Mouse (Mus musculus) adipocyte (in vitro differentiated cells): Measurements from ENCODE around the gene Med12l.
"Not testable (repeated sequence)": the region's sequence is repeated elsewhere in the genome, so short reads cannot be mapped to it uniquely, and the experiment has no call there.

Source experiments
- DNase-seq: peaks from one replicate; pipeline ENCODE4 v3.0.0-alpha.2; 2016; ENCODE audit warnings: low spot score

The Med12l gene

GRCm38 (mm10) chr3:59140115-59140514 is 134.5 kb downstream of the Med12l start:
- no peak for DNase-seq

GRCm38 (mm10) chr3:59140941-59141340 is 135.3 kb downstream of the Med12l start:
- DNase-seq = not testable (repeated sequence)

GRCm38 (mm10) chr3:59141507-59142305 is 136.1 kb downstream of the Med12l start:
- DNase-seq = no peak

- DNase-seq = no peak
Observed at GRCm38 (mm10) chr3:59145194-59145593, 139.6 kb downstream of the Med12l start.

GRCm38 (mm10) chr3:59149646-59150045 is 144.0 kb downstream of the Med12l start:
- DNase-seq = no peak

- no peak for DNase-seq
Observed at GRCm38 (mm10) chr3:59150624-59151023, 145.0 kb downstream of the Med12l start.

- DNase-seq = no peak
Observed at GRCm38 (mm10) chr3:59153424-59153823, 147.8 kb downstream of the Med12l start, which contains the start of gene P2ry14. P2ry14 (minus strand) TSS chr3:59153618.

- DNase-seq = no peak
Observed at GRCm38 (mm10) chr3:59154888-59155287, 149.3 kb downstream of the Med12l start.

GRCm38 (mm10) chr3:59155404-59155803 is 149.8 kb downstream of the Med12l start:
- no peak for DNase-seq

- DNase-seq = no peak
Observed at GRCm38 (mm10) chr3:59157048-59157447, 151.4 kb downstream of the Med12l start.

- no peak for DNase-seq
Observed at GRCm38 (mm10) chr3:59160465-59160864, 154.8 kb downstream of the Med12l start.

- DNase-seq = peak; percentile 22
Observed at GRCm38 (mm10) chr3:59167417-59168054, 161.9 kb downstream of the Med12l start.

GRCm38 (mm10) chr3:59168476-59168875 is 162.9 kb downstream of the Med12l start:
- DNase-seq = no peak

- DNase-seq = peak; percentile 16
Observed at GRCm38 (mm10) chr3:59169215-59169614, 163.6 kb downstream of the Med12l start.

GRCm38 (mm10) chr3:59169921-59170627 is 164.4 kb downstream of the Med12l start:
- DNase-seq = no peak

- no peak for DNase-seq
Observed at GRCm38 (mm10) chr3:59174426-59175154, 169.0 kb downstream of the Med12l start.

GRCm38 (mm10) chr3:59175234-59175633 is 169.6 kb downstream of the Med12l start:
- DNase-seq = peak; percentile 71

- no peak for DNase-seq
Observed at GRCm38 (mm10) chr3:59176871-59177270, 171.2 kb downstream of the Med12l start.

- no peak for DNase-seq
Observed at GRCm38 (mm10) chr3:59181134-59181533, 175.5 kb downstream of the Med12l start.

- no peak for DNase-seq
Observed at GRCm38 (mm10) chr3:59182129-59182528, 176.5 kb downstream of the Med12l start.

- DNase-seq = no peak
Observed at GRCm38 (mm10) chr3:59185662-59186061, 180.0 kb downstream of the Med12l start.

- no peak for DNase-seq
Observed at GRCm38 (mm10) chr3:59187336-59187735, 181.7 kb downstream of the Med12l start.
